Mouse (Mus musculus): ENCODE results near the gene Cyren. TPM values are rescaled to one million over a fixed set of nuclear protein-coding genes. Genes with fewer than 3 reads are reported as not detected.

The Cyren gene
- total and polyA plus RNA-seq, 2 experiments = 2.0 to 3.2 TPM

DNA sequence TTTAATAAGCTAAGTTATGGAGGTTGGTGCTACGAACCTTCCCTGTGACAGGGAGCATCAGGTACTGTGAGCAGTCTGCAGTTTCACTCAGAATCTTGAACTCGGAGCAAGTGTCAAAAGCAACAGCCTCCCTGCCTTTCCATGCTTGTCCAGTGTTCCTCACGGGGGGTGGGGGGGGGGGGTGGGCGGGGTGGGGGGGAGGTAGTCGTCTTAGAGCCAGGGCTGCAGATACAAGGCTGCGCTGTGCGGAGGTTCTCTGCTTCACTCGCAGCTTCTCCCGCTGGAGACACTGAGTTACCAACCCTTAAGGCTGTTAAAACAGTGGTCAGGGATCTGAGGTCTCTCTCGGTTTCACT, 9.9 kb downstream of the Cyren start:
- peak overlapping the region; percentile 64 for H3K27ac ChIP-seq (replicated peaks; ENCODE audit: insufficient read depth, low read depth, low read length)
- WGBS = 71% methylated on average over 10 of the region's 10 CpGs
- no peak overlapping the region for H3K9ac ChIP-seq (ENCODE audit: low read depth, low read length)
- H3K27me3 ChIP-seq (ENCODE audit: control insufficient read depth, insufficient read depth, low read length) = no peaks in the 10 kb centered on the region
- peaks cover 14% of the 10 kb centered on the region for H3K36me3 ChIP-seq (ENCODE audit: control insufficient read depth, insufficient read depth, low read length)
- peaks cover 8% of the 10 kb centered on the region for H3K79me2 ChIP-seq (ENCODE audit: control insufficient read depth, insufficient read depth, low read length)
- TF ChIP-seq CTCF (IDR thresholded peaks at IDR 0.05; ENCODE audit: low read depth, low read length) (no peak), POLR2A (IDR thresholded peaks at IDR 0.05; ENCODE audit: extremely low read depth, insufficient read depth, low read length) (no peak)
- peaks cover 20% of the 10 kb centered on the region for H3K4me1 ChIP-seq (ENCODE audit: control insufficient read depth, insufficient read depth, low read length)
- no peak overlapping the region for H3K4me3 ChIP-seq (ENCODE audit: insufficient read depth, low read depth, low read length)
- no peak for DNase-seq (ENCODE audit: extremely low read depth, low read depth, low spot score)

DNA sequence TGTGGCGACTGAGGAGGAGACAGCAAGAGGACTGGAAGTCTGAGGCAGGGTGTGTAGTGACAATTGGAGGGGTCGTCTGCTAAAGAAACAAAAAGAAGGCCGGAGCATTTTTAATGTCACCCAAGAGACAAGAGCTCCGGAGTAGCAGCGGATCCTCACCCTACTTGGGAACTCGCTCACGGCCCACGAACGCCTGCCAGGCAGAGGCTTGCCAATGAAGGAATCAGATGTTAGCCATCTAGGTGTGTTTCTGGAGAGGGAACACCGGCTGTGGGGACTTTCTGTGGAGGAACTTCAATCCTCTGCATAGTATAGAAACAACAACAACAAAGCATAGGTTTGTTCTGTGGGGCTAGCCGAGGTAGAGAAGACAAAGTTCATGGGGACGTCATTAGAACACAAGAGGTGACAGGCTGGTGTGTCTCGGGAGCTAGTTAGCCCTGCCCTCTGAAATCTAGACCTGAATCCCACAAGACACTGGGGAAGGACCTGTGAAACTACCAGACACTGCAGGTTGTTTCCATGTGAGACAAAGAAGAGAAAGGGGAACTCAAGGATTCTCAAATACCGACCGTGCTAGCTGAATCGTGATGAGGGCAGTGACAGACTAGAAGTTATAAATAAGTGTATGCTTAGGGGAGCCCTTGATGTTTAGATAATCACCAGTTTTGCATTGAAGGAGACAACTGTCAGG, 10.4 kb downstream of the Cyren start:
- Histone ChIP-seq H3K9ac (ENCODE audit: low read depth, low read length) (no peak overlapping the region), H3K79me2 (ENCODE audit: control insufficient read depth, insufficient read depth, low read length) (peaks cover 8% of the 10 kb centered on the region), H3K36me3 (ENCODE audit: control insufficient read depth, insufficient read depth, low read length) (peaks cover 14% of the 10 kb centered on the region), H3K27me3 (ENCODE audit: control insufficient read depth, insufficient read depth, low read length) (no peaks in the 10 kb centered on the region), H3K27ac (replicated peaks; ENCODE audit: insufficient read depth, low read depth, low read length) (peak overlapping the region; percentile 10; the same call in 1 of the 2 replicates), H3K4me1 (ENCODE audit: control insufficient read depth, insufficient read depth, low read length) (peaks cover 20% of the 10 kb centered on the region), H3K4me3 (ENCODE audit: insufficient read depth, low read depth, low read length) (no peak overlapping the region)
- DNase-seq (ENCODE audit: extremely low read depth, low read depth, low spot score) = no peak
- TF ChIP-seq CTCF (IDR thresholded peaks at IDR 0.05; ENCODE audit: low read depth, low read length) = no peak
- WGBS = 83% methylated on average over 16 of the region's 16 CpGs

- TF ChIP-seq POLR2A (IDR thresholded peaks at IDR 0.05; ENCODE audit: extremely low read depth, insufficient read depth, low read length) (no peak), CTCF (IDR thresholded peaks at IDR 0.05; ENCODE audit: low read depth, low read length) (no peak)
- no peak for DNase-seq (ENCODE audit: extremely low read depth, low read depth, low spot score)
- WGBS = 82% methylated on average over 8 of the region's 8 CpGs
- no peaks in the 10 kb centered on the region for H3K27me3 ChIP-seq (ENCODE audit: control insufficient read depth, insufficient read depth, low read length)
- H3K4me3 ChIP-seq (ENCODE audit: insufficient read depth, low read depth, low read length) = no peak overlapping the region
- no peak overlapping the region for H3K9ac ChIP-seq (ENCODE audit: low read depth, low read length)
- peaks cover 8% of the 10 kb centered on the region for H3K79me2 ChIP-seq (ENCODE audit: control insufficient read depth, insufficient read depth, low read length)
- 0 out of 2 replicates have a peak overlapping the region, but pooled peaks have one; percentile 22 for H3K27ac ChIP-seq (replicated peaks; ENCODE audit: insufficient read depth, low read depth, low read length)
- H3K36me3 ChIP-seq (ENCODE audit: control insufficient read depth, insufficient read depth, low read length) = peaks cover 14% of the 10 kb centered on the region
- peaks cover 22% of the 10 kb centered on the region for H3K4me1 ChIP-seq (ENCODE audit: control insufficient read depth, insufficient read depth, low read length)
Observed at GRCm38 (mm10) chr6:34866786-34867185, 11.1 kb downstream of the Cyren start.

- Histone ChIP-seq H3K27me3 (ENCODE audit: control insufficient read depth, insufficient read depth, low read length) (no peaks in the 10 kb centered on the region), H3K4me3 (ENCODE audit: insufficient read depth, low read depth, low read length) (no peak overlapping the region), H3K9ac (ENCODE audit: low read depth, low read length) (peak overlapping the region; percentile 27), H3K36me3 (ENCODE audit: control insufficient read depth, insufficient read depth, low read length) (peaks cover 14% of the 10 kb centered on the region), H3K27ac (replicated peaks; ENCODE audit: insufficient read depth, low read depth, low read length) (peak overlapping the region; percentile 85), H3K79me2 (ENCODE audit: control insufficient read depth, insufficient read depth, low read length) (peaks cover 8% of the 10 kb centered on the region), H3K4me1 (ENCODE audit: control insufficient read depth, insufficient read depth, low read length) (peaks cover 22% of the 10 kb centered on the region)
- TF ChIP-seq POLR2A (IDR thresholded peaks at IDR 0.05; ENCODE audit: extremely low read depth, insufficient read depth, low read length) (no peak), CTCF (IDR thresholded peaks at IDR 0.05; ENCODE audit: low read depth, low read length) (no peak)
- DNase-seq (ENCODE audit: extremely low read depth, low read depth, low spot score) = peak; percentile 99
- WGBS = 16% methylated on average over 7 of the region's 7 CpGs
Observed at GRCm38 (mm10) chr6:34865711-34866593, 11.9 kb downstream of the Cyren start.

GRCm38 (mm10) chr6:34865213-34865612, 12.6 kb downstream of the Cyren start:
- no peak for DNase-seq (ENCODE audit: extremely low read depth, low read depth, low spot score)

More at GRCm38 (mm10) chr6:34865213-34865612, 12.6 kb downstream of the Cyren start:
- TF ChIP-seq CTCF (IDR thresholded peaks at IDR 0.05; ENCODE audit: low read depth, low read length) (no peak), POLR2A (IDR thresholded peaks at IDR 0.05; ENCODE audit: extremely low read depth, insufficient read depth, low read length) (no peak)
- Histone ChIP-seq H3K4me3 (ENCODE audit: insufficient read depth, low read depth, low read length) (peak overlapping the region; percentile 17), H3K27ac (replicated peaks; ENCODE audit: insufficient read depth, low read depth, low read length) (peak overlapping the region; percentile 85), H3K36me3 (ENCODE audit: control insufficient read depth, insufficient read depth, low read length) (peaks cover 14% of the 10 kb centered on the region), H3K9ac (ENCODE audit: low read depth, low read length) (peak overlapping the region; percentile 40), H3K27me3 (ENCODE audit: control insufficient read depth, insufficient read depth, low read length) (no peaks in the 10 kb centered on the region), H3K4me1 (ENCODE audit: control insufficient read depth, insufficient read depth, low read length) (peaks cover 22% of the 10 kb centered on the region), H3K79me2 (ENCODE audit: control insufficient read depth, insufficient read depth, low read length) (peaks cover 8% of the 10 kb centered on the region)
- WGBS = 2% methylated on average over 5 of the region's 5 CpGs

Measured in liver, adult 2 months (tissue).